Mouse (Mus musculus): ENCODE data around the gene Ror2. TPM values are rescaled to one million over a fixed set of nuclear protein-coding genes. Genes with fewer than 3 reads are reported as not detected.
A peak's percentile ranks its signal among the peaks of the same experiment; 100 is the strongest.

The Ror2 gene
- polyA plus RNA-seq, 1 experiment from 2014 or later = 16.4 TPM

- DNase-seq (ENCODE audit: low spot score) = no peak
- peaks cover 59% of the 10 kb centered on the region for H3K4me1 ChIP-seq (ENCODE audit: control insufficient read depth, insufficient read depth, low read length)
- no peak overlapping the region for H3K9ac ChIP-seq (ENCODE audit: low read depth, low read length)
- no peak overlapping the region for H3K4me3 ChIP-seq (ENCODE audit: low read depth, low read length)
- peak overlapping the region; percentile 6; the same call in 1 of the 2 replicates for H3K4me2 ChIP-seq (ENCODE audit: low read depth, low read length)
- H3K36me3 ChIP-seq (ENCODE audit: control insufficient read depth, insufficient read depth, low read length) = no peaks in the 10 kb centered on the region
- H3K9me3 ChIP-seq (ENCODE audit: control insufficient read depth, low read length) = no peaks in the 10 kb centered on the region
- H3K27ac ChIP-seq (replicated peaks; ENCODE audit: low read depth, low read length) = peak overlapping the region; percentile 81
- ATAC-seq (ENCODE audit: low read depth) = no peak
- WGBS = 35% methylated on average over 5 of the region's 5 CpGs
- no peaks in the 10 kb centered on the region for H3K27me3 ChIP-seq (replicated peaks; ENCODE audit: control insufficient read depth, insufficient read depth, low read length)
These were observed 83.5 kb downstream of the Ror2 start for GRCm38 (mm10) chr13:53202439-53202830.

GRCm38 (mm10) chr13:53201628-53202438, 84.1 kb downstream of the Ror2 start:
- Histone ChIP-seq H3K36me3 (ENCODE audit: control insufficient read depth, insufficient read depth, low read length) (no peaks in the 10 kb centered on the region), H3K9ac (ENCODE audit: low read depth, low read length) (peak overlapping the region; percentile 21), H3K27me3 (replicated peaks; ENCODE audit: control insufficient read depth, insufficient read depth, low read length) (no peaks in the 10 kb centered on the region), H3K4me3 (ENCODE audit: low read depth, low read length) (no peak overlapping the region), H3K9me3 (ENCODE audit: control insufficient read depth, low read length) (no peaks in the 10 kb centered on the region), H3K4me2 (ENCODE audit: low read depth, low read length) (peak overlapping the region; percentile 6; the same call in 1 of the 2 replicates), H3K4me1 (ENCODE audit: control insufficient read depth, insufficient read depth, low read length) (peaks cover 59% of the 10 kb centered on the region), H3K27ac (replicated peaks; ENCODE audit: low read depth, low read length) (peak overlapping the region; percentile 81)
- 7% methylated on average over 18 of the region's 18 CpGs for WGBS
- DNase-seq (ENCODE audit: low spot score) = peak; percentile 84
- ATAC-seq (ENCODE audit: low read depth) = peak; percentile 63

- no peak for ATAC-seq (ENCODE audit: low read depth)
- H3K4me2 ChIP-seq (ENCODE audit: low read depth, low read length) = no peak overlapping the region
- H3K27ac ChIP-seq (replicated peaks; ENCODE audit: low read depth, low read length) = no peak overlapping the region
- H3K4me3 ChIP-seq (ENCODE audit: low read depth, low read length) = no peak overlapping the region
- no peaks in the 10 kb centered on the region for H3K36me3 ChIP-seq (ENCODE audit: control insufficient read depth, insufficient read depth, low read length)
- peaks cover 58% of the 10 kb centered on the region for H3K4me1 ChIP-seq (ENCODE audit: control insufficient read depth, insufficient read depth, low read length)
- no peaks in the 10 kb centered on the region for H3K27me3 ChIP-seq (replicated peaks; ENCODE audit: control insufficient read depth, insufficient read depth, low read length)
- DNase-seq (ENCODE audit: low spot score) = no peak
- H3K9me3 ChIP-seq (ENCODE audit: control insufficient read depth, low read length) = no peaks in the 10 kb centered on the region
- no peak overlapping the region for H3K9ac ChIP-seq (ENCODE audit: low read depth, low read length)
- WGBS = 68% methylated on average over 4 of the region's 4 CpGs
These were observed 85.8 kb downstream of the Ror2 start for GRCm38 (mm10) chr13:53200121-53200520.

- no peak overlapping the region for H3K4me3 ChIP-seq (ENCODE audit: low read depth, low read length)
These were observed 86.7 kb downstream of the Ror2 start for GRCm38 (mm10) chr13:53199262-53199661.

GRCm38 (mm10) chr13:53196690-53197089, 89.2 kb downstream of the Ror2 start:
- H3K4me3 ChIP-seq (ENCODE audit: low read depth, low read length) = no peak overlapping the region
- WGBS = 41% methylated on average over 6 of the region's 7 CpGs
- no peaks in the 10 kb centered on the region for H3K36me3 ChIP-seq (ENCODE audit: control insufficient read depth, insufficient read depth, low read length)
- no peak overlapping the region for H3K9ac ChIP-seq (ENCODE audit: low read depth, low read length)
- H3K4me2 ChIP-seq (ENCODE audit: low read depth, low read length) = 0 out of 2 replicates have a peak overlapping the region, but pooled peaks have one; percentile 15
- H3K27ac ChIP-seq (replicated peaks; ENCODE audit: low read depth, low read length) = peak overlapping the region; percentile 64; the same call in 1 of the 2 replicates
- DNase-seq (ENCODE audit: low spot score) = no peak
- H3K9me3 ChIP-seq (ENCODE audit: control insufficient read depth, low read length) = no peaks in the 10 kb centered on the region
- peaks cover 60% of the 10 kb centered on the region for H3K4me1 ChIP-seq (ENCODE audit: control insufficient read depth, insufficient read depth, low read length)
- ATAC-seq (ENCODE audit: low read depth) = no peak
- no peaks in the 10 kb centered on the region for H3K27me3 ChIP-seq (replicated peaks; ENCODE audit: control insufficient read depth, insufficient read depth, low read length)

More at GRCm38 (mm10) chr13:53199262-53199661, 86.7 kb downstream of the Ror2 start:
- DNase-seq (ENCODE audit: low spot score) (no peak), ATAC-seq (ENCODE audit: low read depth) (no peak)
- H3K27ac ChIP-seq (replicated peaks; ENCODE audit: low read depth, low read length) = no peak overlapping the region
- no peak overlapping the region for H3K9ac ChIP-seq (ENCODE audit: low read depth, low read length)
- no peak overlapping the region for H3K4me2 ChIP-seq (ENCODE audit: low read depth, low read length)
- peaks cover 57% of the 10 kb centered on the region for H3K4me1 ChIP-seq (ENCODE audit: control insufficient read depth, insufficient read depth, low read length)
- 87% methylated on average over 7 of the region's 7 CpGs for WGBS
- H3K27me3 ChIP-seq (replicated peaks; ENCODE audit: control insufficient read depth, insufficient read depth, low read length) = no peaks in the 10 kb centered on the region
- no peaks in the 10 kb centered on the region for H3K36me3 ChIP-seq (ENCODE audit: control insufficient read depth, insufficient read depth, low read length)
- no peaks in the 10 kb centered on the region for H3K9me3 ChIP-seq (ENCODE audit: control insufficient read depth, low read length)

- Histone ChIP-seq H3K4me2 (ENCODE audit: low read depth, low read length) (0 out of 2 replicates have a peak overlapping the region, but pooled peaks have one; percentile 15), H3K4me3 (ENCODE audit: low read depth, low read length) (no peak overlapping the region), H3K4me1 (ENCODE audit: control insufficient read depth, insufficient read depth, low read length) (peaks cover 58% of the 10 kb centered on the region), H3K36me3 (ENCODE audit: control insufficient read depth, insufficient read depth, low read length) (no peaks in the 10 kb centered on the region), H3K27ac (replicated peaks; ENCODE audit: low read depth, low read length) (no peak overlapping the region), H3K27me3 (replicated peaks; ENCODE audit: control insufficient read depth, insufficient read depth, low read length) (no peaks in the 10 kb centered on the region), H3K9ac (ENCODE audit: low read depth, low read length) (no peak overlapping the region), H3K9me3 (ENCODE audit: control insufficient read depth, low read length) (no peaks in the 10 kb centered on the region)
- DNase-seq (ENCODE audit: low spot score) = no peak
- no peak for ATAC-seq (ENCODE audit: low read depth)
- WGBS = 59% methylated on average over 6 of the region's 6 CpGs
These were observed 89.8 kb downstream of the Ror2 start for GRCm38 (mm10) chr13:53195951-53196677.

GRCm38 (mm10) chr13:53194306-53194705, 91.6 kb downstream of the Ror2 start:
- no peak overlapping the region; the same call in 1 of the 2 replicates for H3K27ac ChIP-seq (replicated peaks; ENCODE audit: low read depth, low read length)
- peaks cover 53% of the 10 kb centered on the region for H3K4me1 ChIP-seq (ENCODE audit: control insufficient read depth, insufficient read depth, low read length)
- H3K27me3 ChIP-seq (replicated peaks; ENCODE audit: control insufficient read depth, insufficient read depth, low read length) = no peaks in the 10 kb centered on the region
- no peaks in the 10 kb centered on the region for H3K9me3 ChIP-seq (ENCODE audit: control insufficient read depth, low read length)
- no peak overlapping the region for H3K4me3 ChIP-seq (ENCODE audit: low read depth, low read length)
- 88% methylated on average over 15 of the region's 15 CpGs for WGBS
- no peaks in the 10 kb centered on the region for H3K36me3 ChIP-seq (ENCODE audit: control insufficient read depth, insufficient read depth, low read length)
- no peak overlapping the region for H3K4me2 ChIP-seq (ENCODE audit: low read depth, low read length)
- ATAC-seq (ENCODE audit: low read depth) (no peak), DNase-seq (ENCODE audit: low spot score) (no peak)
- H3K9ac ChIP-seq (ENCODE audit: low read depth, low read length) = no peak overlapping the region

- Histone ChIP-seq H3K4me1 (ENCODE audit: control insufficient read depth, insufficient read depth, low read length) (peaks cover 56% of the 10 kb centered on the region), H3K27me3 (replicated peaks; ENCODE audit: control insufficient read depth, insufficient read depth, low read length) (no peaks in the 10 kb centered on the region), H3K4me3 (ENCODE audit: low read depth, low read length) (no peak overlapping the region), H3K9ac (ENCODE audit: low read depth, low read length) (no peak overlapping the region), H3K27ac (replicated peaks; ENCODE audit: low read depth, low read length) (peak overlapping the region; percentile 7; the same call in 1 of the 2 replicates), H3K9me3 (ENCODE audit: control insufficient read depth, low read length) (no peaks in the 10 kb centered on the region), H3K36me3 (ENCODE audit: control insufficient read depth, insufficient read depth, low read length) (no peaks in the 10 kb centered on the region), H3K4me2 (ENCODE audit: low read depth, low read length) (0 out of 2 replicates have a peak overlapping the region, but pooled peaks have one; percentile 1)
- 21% methylated on average over 6 of the region's 6 CpGs for WGBS
- no peak for DNase-seq (ENCODE audit: low spot score)
- no peak; the same call in 1 of the 2 replicates for ATAC-seq (ENCODE audit: low read depth)
These were observed 92.2 kb downstream of the Ror2 start for GRCm38 (mm10) chr13:53193713-53194112.
